Mouse (Mus musculus): ENCODE results near the gene Setd7. TPM values are rescaled to one million over a fixed set of nuclear protein-coding genes. Genes with fewer than 3 reads are reported as not detected.

Setd7 gene
- total and polyA plus RNA-seq, 2 experiments = 1.6 to 1.9 TPM

GRCm38 (mm10) chr3:51494466-51494865 is 66.2 kb downstream of the Setd7 start:
- no peak overlapping the region for H3K27ac ChIP-seq (replicated peaks; ENCODE audit: insufficient read depth, low read depth, low read length)
- 59% methylated on average over 2 of the region's 2 CpGs for WGBS
- no peak for TF ChIP-seq CTCF (IDR thresholded peaks at IDR 0.05; ENCODE audit: low read depth, low read length)
- TF ChIP-seq POLR2A (IDR thresholded peaks at IDR 0.05; ENCODE audit: extremely low read depth, insufficient read depth, low read length) = no peak
- no peaks in the 10 kb centered on the region for H3K27me3 ChIP-seq (ENCODE audit: control insufficient read depth, insufficient read depth, low read length)
- DNase-seq (ENCODE audit: extremely low read depth, low read depth, low spot score) = peak; percentile 12
- no peak overlapping the region for H3K4me3 ChIP-seq (ENCODE audit: insufficient read depth, low read depth, low read length)
- H3K79me2 ChIP-seq (ENCODE audit: control insufficient read depth, insufficient read depth, low read length) = no peaks in the 10 kb centered on the region
- H3K36me3 ChIP-seq (ENCODE audit: control insufficient read depth, insufficient read depth, low read length) = peaks cover 8% of the 10 kb centered on the region; the same call in 1 of the 2 replicates
- no peaks in the 10 kb centered on the region for H3K4me1 ChIP-seq (ENCODE audit: control insufficient read depth, insufficient read depth, low read length)
- H3K9ac ChIP-seq (ENCODE audit: low read depth, low read length) = no peak overlapping the region

- Histone ChIP-seq H3K9ac (ENCODE audit: low read depth, low read length) (no peak overlapping the region), H3K4me3 (ENCODE audit: insufficient read depth, low read depth, low read length) (no peak overlapping the region), H3K4me1 (ENCODE audit: control insufficient read depth, insufficient read depth, low read length) (no peaks in the 10 kb centered on the region), H3K79me2 (ENCODE audit: control insufficient read depth, insufficient read depth, low read length) (no peaks in the 10 kb centered on the region; the same call in 1 of the 2 replicates), H3K27me3 (ENCODE audit: control insufficient read depth, insufficient read depth, low read length) (no peaks in the 10 kb centered on the region), H3K36me3 (ENCODE audit: control insufficient read depth, insufficient read depth, low read length) (peaks cover 8% of the 10 kb centered on the region; the same call in 1 of the 2 replicates), H3K27ac (replicated peaks; ENCODE audit: insufficient read depth, low read depth, low read length) (no peak overlapping the region)
- no peak for DNase-seq (ENCODE audit: extremely low read depth, low read depth, low spot score)
- WGBS = 84% methylated on average over 13 of the region's 13 CpGs
- TF ChIP-seq CTCF (IDR thresholded peaks at IDR 0.05; ENCODE audit: low read depth, low read length) = no peak
- TF ChIP-seq POLR2A (IDR thresholded peaks at IDR 0.05; ENCODE audit: extremely low read depth, insufficient read depth, low read length) = no peak
Measured at GRCm38 (mm10) chr3:51493272-51493838, 67.3 kb downstream of the Setd7 start.

GRCm38 (mm10) chr3:51490088-51490753 is 70.5 kb downstream of the Setd7 start:
- 91% methylated on average over 7 of the region's 7 CpGs for WGBS
- TF ChIP-seq POLR2A (IDR thresholded peaks at IDR 0.05; ENCODE audit: extremely low read depth, insufficient read depth, low read length) = no peak
- no peak for TF ChIP-seq CTCF (IDR thresholded peaks at IDR 0.05; ENCODE audit: low read depth, low read length)
- H3K4me1 ChIP-seq (ENCODE audit: control insufficient read depth, insufficient read depth, low read length) = no peaks in the 10 kb centered on the region

GRCm38 (mm10) chr3:51486491-51487195 is 74.0 kb downstream of the Setd7 start:
- no peak for TF ChIP-seq POLR2A (IDR thresholded peaks at IDR 0.05; ENCODE audit: extremely low read depth, insufficient read depth, low read length)
- no peak for TF ChIP-seq CTCF (IDR thresholded peaks at IDR 0.05; ENCODE audit: low read depth, low read length)

More at GRCm38 (mm10) chr3:51490088-51490753, 70.5 kb downstream of the Setd7 start:
- Histone ChIP-seq H3K36me3 (ENCODE audit: control insufficient read depth, insufficient read depth, low read length) (peaks cover 8% of the 10 kb centered on the region; the same call in 1 of the 2 replicates), H3K4me3 (ENCODE audit: insufficient read depth, low read depth, low read length) (no peak overlapping the region), H3K9ac (ENCODE audit: low read depth, low read length) (no peak overlapping the region), H3K27ac (replicated peaks; ENCODE audit: insufficient read depth, low read depth, low read length) (no peak overlapping the region), H3K79me2 (ENCODE audit: control insufficient read depth, insufficient read depth, low read length) (peaks cover 4% of the 10 kb centered on the region; the same call in 1 of the 2 replicates), H3K27me3 (ENCODE audit: control insufficient read depth, insufficient read depth, low read length) (no peaks in the 10 kb centered on the region)
- DNase-seq (ENCODE audit: extremely low read depth, low read depth, low spot score) = no peak

GRCm38 (mm10) chr3:51485347-51485746 is 75.3 kb downstream of the Setd7 start:
- WGBS = 62% methylated on average over 4 of the region's 4 CpGs
- no peak overlapping the region for H3K9ac ChIP-seq (ENCODE audit: low read depth, low read length)
- H3K27ac ChIP-seq (replicated peaks; ENCODE audit: insufficient read depth, low read depth, low read length) = no peak overlapping the region
- no peaks in the 10 kb centered on the region for H3K27me3 ChIP-seq (ENCODE audit: control insufficient read depth, insufficient read depth, low read length)
- TF ChIP-seq CTCF (IDR thresholded peaks at IDR 0.05; ENCODE audit: low read depth, low read length) (no peak), POLR2A (IDR thresholded peaks at IDR 0.05; ENCODE audit: extremely low read depth, insufficient read depth, low read length) (no peak)
- H3K4me1 ChIP-seq (ENCODE audit: control insufficient read depth, insufficient read depth, low read length) = peaks cover 4% of the 10 kb centered on the region; the same call in 1 of the 2 replicates
- H3K4me3 ChIP-seq (ENCODE audit: insufficient read depth, low read depth, low read length) = no peak overlapping the region
- peaks cover 7% of the 10 kb centered on the region; the same call in 1 of the 2 replicates for H3K79me2 ChIP-seq (ENCODE audit: control insufficient read depth, insufficient read depth, low read length)
- H3K36me3 ChIP-seq (ENCODE audit: control insufficient read depth, insufficient read depth, low read length) = no peaks in the 10 kb centered on the region
- no peak for DNase-seq (ENCODE audit: extremely low read depth, low read depth, low spot score)

More at GRCm38 (mm10) chr3:51486491-51487195, 74.0 kb downstream of the Setd7 start:
- Histone ChIP-seq H3K9ac (ENCODE audit: low read depth, low read length) (no peak overlapping the region), H3K27ac (replicated peaks; ENCODE audit: insufficient read depth, low read depth, low read length) (no peak overlapping the region), H3K4me1 (ENCODE audit: control insufficient read depth, insufficient read depth, low read length) (peaks cover 4% of the 10 kb centered on the region; the same call in 1 of the 2 replicates), H3K4me3 (ENCODE audit: insufficient read depth, low read depth, low read length) (no peak overlapping the region), H3K79me2 (ENCODE audit: control insufficient read depth, insufficient read depth, low read length) (peaks cover 7% of the 10 kb centered on the region; the same call in 1 of the 2 replicates), H3K36me3 (ENCODE audit: control insufficient read depth, insufficient read depth, low read length) (no peaks in the 10 kb centered on the region), H3K27me3 (ENCODE audit: control insufficient read depth, insufficient read depth, low read length) (no peaks in the 10 kb centered on the region)
- WGBS = 90% methylated on average over 4 of the region's 4 CpGs
- no peak for DNase-seq (ENCODE audit: extremely low read depth, low read depth, low spot score)
